Mouse (Mus musculus) heart, adult 2 months (tissue): ENCODE measurements around the gene Gm49673.
"Not testable (repeated sequence)": the region's sequence is repeated elsewhere in the genome, so short reads cannot be mapped to it uniquely, and the experiment has no call there.

Source experiments
- CTCF ChIP-seq: fragments of 200-600 bp; IDR thresholded peaks from 2 replicates; pipeline ENCODE4 v1.8.1; 2022; ENCODE audit warnings: antibody characterized with exemption, mild to moderate bottlenecking, moderate library complexity
- EP300 ChIP-seq: fragments of 200-500 bp; IDR thresholded peaks from 2 replicates; pipeline ENCODE4 v1.6.1; 2011; ENCODE audit warnings: low read depth, low read length, control low read depth; ENCODE audit not compliant: insufficient read depth

GRCm38 (mm10) chr17:8146931-8147330, 657 bp downstream of the Gm49673 start:
- TF ChIP-seq CTCF, EP300: not testable (repeated sequence)
